Mouse (Mus musculus) lung, adult 2 months (tissue): ENCODE results near the gene Slc5a2. TPM values are rescaled to one million over a fixed set of nuclear protein-coding genes. Genes with fewer than 3 reads are reported as not detected.

Source experiments
- DNase-seq: peaks from one replicate; pipeline ENCODE4 v3.0.0; 2022
- H3K4me1 ChIP-seq: fragments of 200-500 bp; 2 replicates; pipeline ENCODE4 v1.6.1; 2011; ENCODE audit warnings: low read length; ENCODE audit not compliant: control insufficient read depth, insufficient read depth
- H3K4me3 ChIP-seq: fragments of 200-500 bp; replicated peaks from 2 replicates; pipeline ENCODE3; 2011; ENCODE audit warnings: low read depth, mild to moderate bottlenecking, control low read depth, low read length; ENCODE audit errors: extremely low read depth
- CTCF ChIP-seq: fragments of 200-500 bp; IDR thresholded peaks from 2 replicates; pipeline ENCODE4 v1.5.1; 2011; ENCODE audit warnings: mild to moderate bottlenecking, low read length, control low read depth; ENCODE audit not compliant: insufficient read depth
- POLR2A ChIP-seq: fragments of 200-500 bp; IDR thresholded peaks from 2 replicates; pipeline ENCODE4 v1.6.1; 2011; ENCODE audit warnings: low read depth, mild to moderate bottlenecking, control low read depth, low read length, borderline replicate concordance; ENCODE audit errors: extremely low read depth
- WGBS: fragments of 180-500 bp; shearing (Covaris S2); methylation state at CpG from one replicate; pipeline ENCODE4 v1.1.7; 2018; 5-methylcytosine and 5-hydroxymethylcytosine counted together
- polyA plus RNA-seq: library from polyadenylated mRNA; depleted of rRNA; stranded (reverse); fragments of >200 nt; gene quantifications from 2 replicates; pipeline ENCODE4 v1.2.3, GENCODE M21; 2012; rRNA removed

The Slc5a2 gene
- polyA plus RNA-seq, 1 experiment = 0.09 TPM

DNA sequence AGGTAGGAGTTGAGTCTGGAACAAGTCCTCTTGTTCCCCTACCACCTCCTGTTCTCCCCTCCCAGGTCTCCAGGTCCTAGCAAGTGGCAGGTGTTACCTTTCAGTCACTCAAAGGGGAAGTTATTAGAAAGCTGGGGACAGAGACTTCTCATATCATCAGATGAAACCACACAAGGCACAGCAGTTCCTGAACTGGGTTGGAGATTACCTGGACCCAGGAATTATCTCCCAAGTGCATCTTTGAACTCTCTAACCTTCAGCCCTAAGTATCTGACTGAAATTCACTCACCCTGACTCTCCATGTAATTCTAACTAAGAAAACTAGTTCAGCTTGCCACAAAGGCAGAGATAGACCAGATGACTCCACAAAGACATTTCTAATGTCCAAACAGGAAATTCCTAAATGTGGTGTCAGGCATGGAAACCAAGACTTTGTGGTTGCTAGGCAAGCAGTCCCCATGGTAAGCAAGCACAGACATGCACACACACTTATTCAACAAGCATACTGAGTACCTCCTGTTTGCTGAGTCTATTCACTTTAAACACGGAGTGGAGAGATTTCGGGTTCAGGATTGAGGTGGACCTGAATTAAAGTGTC lies 54.9 kb downstream of the Slc5a2 start:
- H3K4me3 ChIP-seq = no peak overlapping the region
- no peak for DNase-seq
- WGBS = 46% methylated on average over 2 of the region's 2 CpGs

GRCm38 (mm10) chr7:128321260-128321659 lies 55.8 kb downstream of the Slc5a2 start:
- TF ChIP-seq CTCF (no peak), POLR2A (no peak)
- H3K4me3 ChIP-seq = no peak overlapping the region
- peaks cover 13% of the 10 kb centered on the region for H3K4me1 ChIP-seq
- 67% methylated on average over 7 of the region's 7 CpGs for WGBS
- no peak for DNase-seq

More for the DNA sequence above, 54.9 kb downstream of the Slc5a2 start:
- TF ChIP-seq POLR2A (no peak), CTCF (no peak)
- H3K4me1 ChIP-seq = peaks cover 13% of the 10 kb centered on the region

Other genes with a start within 250 kb of the Slc5a2 start
- gene Itgam, start 203.0 kb upstream of the Slc5a2 start, polyA plus RNA-seq = 25.2 and 27.6 TPM in 2 replicates
- gene Gm49368, start 203.0 kb upstream of the Slc5a2 start, polyA plus RNA-seq = 0.07 and 0.12 TPM in 2 replicates
- 20.6 and 25.0 TPM in 2 replicates for gene Itgax, start 136.1 kb upstream of the Slc5a2 start, polyA plus RNA-seq
- 0.50 and 0.56 TPM in 2 replicates for gene Itgad, start 111.3 kb upstream of the Slc5a2 start, polyA plus RNA-seq
- gene Cox6a2, start 59.3 kb upstream of the Slc5a2 start, polyA plus RNA-seq = 186 and 243 TPM in 2 replicates
- gene Armc5, start 28.3 kb upstream of the Slc5a2 start, polyA plus RNA-seq = 41.3 and 45.2 TPM in 2 replicates
- gene 9130023H24Rik, start 27.6 kb upstream of the Slc5a2 start, polyA plus RNA-seq = 2.4 and 3.1 TPM in 2 replicates
- gene Tgfb1i1, start 18.8 kb upstream of the Slc5a2 start, polyA plus RNA-seq = 131 and 150 TPM in 2 replicates
- 59.4 and 59.9 TPM in 2 replicates for gene BC017158, start 32.5 kb downstream of the Slc5a2 start, polyA plus RNA-seq
- 11.1 and 13.7 TPM in 2 replicates for gene Rgs10, start 153.1 kb downstream of the Slc5a2 start, polyA plus RNA-seq
- gene Tial1, start 196.1 kb downstream of the Slc5a2 start, polyA plus RNA-seq = 16.4 and 27.5 TPM in 2 replicates